Mouse (Mus musculus): Measurements from ENCODE around the gene Zfp69. TPM values are rescaled to one million over a fixed set of nuclear protein-coding genes. Genes with fewer than 3 reads are reported as not detected.

The Zfp69 gene
- polyA plus RNA-seq, 1 experiment = 1.3 TPM

DNA sequence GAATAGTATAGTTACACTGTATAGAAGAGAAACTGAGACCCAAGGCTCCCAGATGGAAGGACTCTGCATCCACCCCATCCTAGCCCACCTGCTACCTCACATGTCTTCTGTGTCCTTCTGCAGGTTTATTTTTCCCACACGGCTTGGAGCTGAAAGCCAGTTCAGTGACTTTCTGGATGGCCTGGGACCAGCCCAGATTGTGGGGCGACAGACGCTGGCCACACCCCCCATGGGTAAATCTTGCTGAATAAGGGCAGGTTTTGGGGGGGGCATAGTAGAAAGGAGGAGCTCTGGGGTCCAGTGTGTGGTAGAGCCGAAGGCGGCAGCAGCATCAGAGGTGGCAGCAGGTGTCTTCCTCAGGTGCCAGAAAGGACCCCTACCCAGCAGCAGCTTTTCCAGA is 64.7 kb downstream of the Zfp69 start:
- no peak overlapping the region for H3K27ac ChIP-seq (ENCODE audit: insufficient read depth, low read depth, low read length)
- no peak overlapping the region for H3K4me3 ChIP-seq (ENCODE audit: insufficient read depth, low read depth, low read length)
- no peak for DNase-seq
- no peak for TF ChIP-seq CTCF (conservative IDR thresholded peaks at IDR 0.05; ENCODE audit: insufficient read depth, insufficient read length, low read depth, low read length)
- TF ChIP-seq POLR2A (IDR thresholded peaks at IDR 0.05; ENCODE audit: low read depth, low read length) = no peak
- WGBS = 92% methylated on average over 5 of the region's 5 CpGs
- H3K27me3 ChIP-seq (replicated peaks; ENCODE audit: control insufficient read depth, insufficient read depth, low read length) = no peaks in the 10 kb centered on the region
- H3K36me3 ChIP-seq (ENCODE audit: control insufficient read depth, insufficient read depth, low read length) = no peaks in the 10 kb centered on the region
- no peaks in the 10 kb centered on the region for H3K4me1 ChIP-seq (ENCODE audit: control insufficient read depth, insufficient read depth, low read length)

DNA sequence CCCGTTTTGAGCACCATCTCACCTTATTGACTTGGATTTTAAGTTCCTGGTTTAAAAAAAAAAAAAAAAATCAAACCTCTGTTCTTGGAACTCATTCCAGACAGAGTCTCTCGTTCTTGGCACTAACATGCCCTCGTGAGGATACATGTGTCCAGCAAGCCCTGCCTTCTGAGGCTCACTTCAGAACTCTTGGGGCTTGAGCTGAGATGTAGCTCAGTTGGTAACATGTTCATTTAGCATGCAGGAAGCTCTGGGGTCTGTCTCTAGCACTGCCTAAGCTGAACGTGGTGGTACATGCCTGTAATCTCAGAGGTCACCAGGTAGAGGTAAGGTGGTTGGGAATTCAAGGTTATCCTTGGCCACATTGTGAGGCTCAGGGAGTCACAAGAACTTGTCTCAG is 65.4 kb downstream of the Zfp69 start:
- Histone ChIP-seq H3K27me3 (replicated peaks; ENCODE audit: control insufficient read depth, insufficient read depth, low read length) (no peaks in the 10 kb centered on the region), H3K36me3 (ENCODE audit: control insufficient read depth, insufficient read depth, low read length) (no peaks in the 10 kb centered on the region), H3K4me1 (ENCODE audit: control insufficient read depth, insufficient read depth, low read length) (no peaks in the 10 kb centered on the region), H3K27ac (ENCODE audit: insufficient read depth, low read depth, low read length) (no peak overlapping the region), H3K4me3 (ENCODE audit: insufficient read depth, low read depth, low read length) (no peak overlapping the region)
- DNase-seq = peak; percentile 40
- WGBS = 25% methylated on average over 4 of the region's 4 CpGs
- TF ChIP-seq CTCF (conservative IDR thresholded peaks at IDR 0.05; ENCODE audit: insufficient read depth, insufficient read length, low read depth, low read length) (no peak), POLR2A (IDR thresholded peaks at IDR 0.05; ENCODE audit: low read depth, low read length) (no peak)

DNA sequence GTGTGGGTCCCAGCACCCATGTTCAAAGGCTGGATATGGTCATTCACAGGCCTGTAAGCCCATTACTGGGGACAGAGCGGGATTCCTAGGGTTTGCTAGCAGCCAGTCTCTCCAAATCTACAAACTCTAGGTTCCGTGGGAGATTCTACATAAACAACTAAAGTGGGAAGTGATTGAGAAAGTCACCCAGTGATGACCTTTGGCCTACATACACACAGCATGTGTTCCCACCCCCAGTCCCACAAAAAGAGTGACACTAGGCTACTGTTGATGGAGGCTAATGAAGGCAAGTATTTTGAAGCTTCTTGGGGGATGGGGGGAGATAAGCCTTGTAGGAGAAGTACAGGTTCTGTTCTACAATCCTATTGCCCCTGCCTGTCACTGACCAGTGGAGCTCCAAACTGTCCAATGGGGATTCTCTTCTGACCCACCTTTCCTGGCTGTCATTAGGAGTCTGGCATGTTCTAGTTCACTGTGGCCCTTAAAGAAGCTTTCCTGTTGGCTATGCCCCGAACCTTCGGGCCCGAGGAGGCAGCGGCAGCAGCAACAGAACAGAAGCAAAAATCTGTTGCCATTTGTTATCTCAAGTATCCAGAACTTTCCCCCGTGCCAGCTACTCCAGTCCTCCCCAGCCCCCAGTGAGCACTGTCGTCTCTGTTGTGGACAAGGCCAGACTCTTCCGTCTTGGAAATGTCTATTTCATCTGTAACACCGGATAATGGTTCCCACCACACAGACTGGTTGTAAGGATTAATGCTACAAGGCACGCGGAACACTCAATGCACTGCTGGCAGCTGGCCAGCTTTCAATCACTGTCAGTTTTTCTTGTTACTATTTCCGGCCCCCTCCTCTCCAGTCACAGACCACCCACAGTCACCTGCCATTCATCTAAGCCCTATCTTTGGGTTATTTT is 66.0 kb downstream of the Zfp69 start:
- Histone ChIP-seq H3K4me3 (ENCODE audit: insufficient read depth, low read depth, low read length) (no peak overlapping the region), H3K27me3 (replicated peaks; ENCODE audit: control insufficient read depth, insufficient read depth, low read length) (no peaks in the 10 kb centered on the region), H3K4me1 (ENCODE audit: control insufficient read depth, insufficient read depth, low read length) (no peaks in the 10 kb centered on the region), H3K27ac (ENCODE audit: insufficient read depth, low read depth, low read length) (no peak overlapping the region), H3K36me3 (ENCODE audit: control insufficient read depth, insufficient read depth, low read length) (no peaks in the 10 kb centered on the region)
- TF ChIP-seq POLR2A (IDR thresholded peaks at IDR 0.05; ENCODE audit: low read depth, low read length) = no peak
- TF ChIP-seq CTCF (conservative IDR thresholded peaks at IDR 0.05; ENCODE audit: insufficient read depth, insufficient read length, low read depth, low read length) = no peak
- peak; percentile 8 for DNase-seq
- WGBS = 58% methylated on average over 13 of the region's 13 CpGs

DNA sequence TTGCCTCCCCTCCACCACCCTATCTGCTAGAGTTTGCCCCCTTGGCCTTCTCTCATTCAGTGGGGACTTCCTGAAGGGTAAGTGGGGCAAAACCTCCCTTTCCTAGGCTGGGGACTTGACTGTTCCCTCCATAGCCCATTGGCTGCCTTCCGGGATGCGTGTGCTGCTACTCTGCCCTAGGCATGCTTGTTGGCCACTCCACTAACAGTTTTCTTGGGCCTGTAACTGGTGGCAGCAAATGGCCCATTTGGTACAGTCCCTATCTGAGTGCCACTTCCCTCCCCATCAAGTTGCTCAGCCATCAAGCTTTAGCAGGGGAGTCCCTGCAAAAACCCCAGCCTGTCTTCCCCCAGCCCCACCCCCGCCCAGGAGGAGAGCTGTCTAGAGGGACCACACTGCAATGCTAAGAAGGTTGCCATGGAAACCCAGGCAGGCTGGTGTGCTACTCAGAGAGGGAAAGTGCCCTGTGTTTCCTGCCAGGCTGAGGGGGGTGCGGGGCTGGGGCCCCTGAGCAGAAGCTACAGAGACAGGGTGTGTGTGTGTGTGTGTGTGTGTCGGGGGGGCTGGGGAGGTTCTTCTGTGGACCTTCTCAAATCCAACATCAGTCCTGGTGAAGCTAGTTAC is 69.4 kb downstream of the Zfp69 start:
- TF ChIP-seq POLR2A (IDR thresholded peaks at IDR 0.05; ENCODE audit: low read depth, low read length) (no peak), CTCF (conservative IDR thresholded peaks at IDR 0.05; ENCODE audit: insufficient read depth, insufficient read length, low read depth, low read length) (no peak)
- Histone ChIP-seq H3K27ac (ENCODE audit: insufficient read depth, low read depth, low read length) (no peak overlapping the region), H3K27me3 (replicated peaks; ENCODE audit: control insufficient read depth, insufficient read depth, low read length) (no peaks in the 10 kb centered on the region), H3K4me3 (ENCODE audit: insufficient read depth, low read depth, low read length) (no peak overlapping the region), H3K36me3 (ENCODE audit: control insufficient read depth, insufficient read depth, low read length) (no peaks in the 10 kb centered on the region), H3K4me1 (ENCODE audit: control insufficient read depth, insufficient read depth, low read length) (no peaks in the 10 kb centered on the region)
- WGBS = 66% methylated on average over 5 of the region's 5 CpGs
- no peak for DNase-seq

DNA sequence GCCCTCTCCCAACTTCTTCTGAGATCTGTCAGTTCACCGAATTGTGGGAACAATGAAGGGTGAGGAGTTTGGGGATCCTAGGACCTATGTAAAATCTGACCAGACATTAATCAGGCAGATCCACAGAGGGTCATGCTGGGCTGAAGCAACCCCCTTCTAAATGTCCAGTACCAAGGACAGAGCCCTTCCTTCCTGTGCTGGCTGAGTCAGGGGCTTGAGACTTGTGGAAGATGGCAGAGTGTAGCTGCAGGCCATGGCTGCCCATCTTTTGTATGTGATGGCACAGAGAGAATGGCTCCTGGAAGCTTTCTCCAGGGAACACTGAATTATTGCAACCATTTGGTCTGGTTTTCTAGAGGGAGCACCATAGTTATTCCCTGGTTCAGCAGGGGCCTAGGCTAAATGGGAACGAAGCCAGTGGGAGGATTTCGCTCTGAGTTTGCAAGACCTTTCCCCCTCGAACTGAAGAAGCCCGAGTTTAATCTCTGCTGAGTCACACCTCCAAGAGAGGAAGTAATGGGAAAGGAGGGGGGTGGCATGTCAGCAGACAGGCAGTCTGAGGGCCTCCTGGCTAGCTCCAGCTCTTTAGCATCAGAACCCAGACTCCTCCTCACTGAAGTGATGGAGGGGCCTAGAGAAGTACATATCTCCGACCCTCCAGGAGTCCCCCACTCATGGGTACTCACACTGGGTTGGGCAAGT is 70.6 kb downstream of the Zfp69 start:
- H3K27me3 ChIP-seq (replicated peaks; ENCODE audit: control insufficient read depth, insufficient read depth, low read length) = no peaks in the 10 kb centered on the region
- H3K4me1 ChIP-seq (ENCODE audit: control insufficient read depth, insufficient read depth, low read length) = no peaks in the 10 kb centered on the region
- no peak overlapping the region for H3K4me3 ChIP-seq (ENCODE audit: insufficient read depth, low read depth, low read length)
- no peak for DNase-seq
- 52% methylated on average over 6 of the region's 6 CpGs for WGBS
- H3K27ac ChIP-seq (ENCODE audit: insufficient read depth, low read depth, low read length) = no peak overlapping the region
- TF ChIP-seq CTCF (conservative IDR thresholded peaks at IDR 0.05; ENCODE audit: insufficient read depth, insufficient read length, low read depth, low read length) (no peak), POLR2A (IDR thresholded peaks at IDR 0.05; ENCODE audit: low read depth, low read length) (no peak)
- H3K36me3 ChIP-seq (ENCODE audit: control insufficient read depth, insufficient read depth, low read length) = no peaks in the 10 kb centered on the region

Other genes starting within 250 kb of the Zfp69 start
- 0.86 and 1.0 TPM in 2 replicates for gene Kcnq4, start 203.1 kb downstream of the Zfp69 start, polyA plus RNA-seq (2012; rRNA removed)
- gene Nfyc, start 120.1 kb downstream of the Zfp69 start, polyA plus RNA-seq (2012; rRNA removed) = 218 and 287 TPM in 2 replicates
- gene Rims3, start 96.9 kb downstream of the Zfp69 start, polyA plus RNA-seq (2012; rRNA removed) = 0.27 and 0.39 TPM in 2 replicates
- gene Exo5, start 26.7 kb downstream of the Zfp69 start, polyA plus RNA-seq (2012; rRNA removed) = 3.4 and 4.1 TPM in 2 replicates
- gene Smap2, start 65.5 kb upstream of the Zfp69 start, polyA plus RNA-seq (2012; rRNA removed) = 20.5 and 27.3 TPM in 2 replicates
- not detected in 2 replicates for gene Col9a2, start 87.7 kb upstream of the Zfp69 start, polyA plus RNA-seq (2012; rRNA removed)
- 43.5 and 45.7 TPM in 2 replicates for gene Zmpste24, start 146.5 kb upstream of the Zfp69 start, polyA plus RNA-seq (2012; rRNA removed)
- 0.14 TPM in 1 of 2 replicates, not detected in the other for gene Tmco2, start 157.5 kb upstream of the Zfp69 start, polyA plus RNA-seq (2012; rRNA removed)